ENCODE assay signal across 4 mouse cellular contexts in the genomic region with DNA sequence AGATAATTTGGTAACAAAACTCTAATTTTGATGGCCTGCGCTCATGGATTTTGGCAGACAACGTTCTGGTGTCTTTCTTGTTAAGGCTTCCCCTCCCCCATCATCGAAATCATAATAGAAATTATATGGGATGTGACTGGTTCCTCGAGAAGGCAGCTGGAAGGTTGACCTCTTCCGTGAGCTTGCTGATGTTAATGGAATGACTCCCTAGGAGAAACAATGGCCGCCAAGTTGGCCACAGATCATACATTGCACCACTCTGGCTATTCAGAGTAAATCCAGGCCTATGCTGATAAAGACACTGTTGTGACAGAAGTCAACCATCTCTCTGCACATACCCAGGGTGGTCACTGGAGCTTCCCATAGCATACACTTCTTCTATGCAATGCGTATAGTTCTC.
"Had no signal": no experiment of that assay in that cellular context is flagged by ENCODE, and none has a peak within 500 bp of the region (broad histone marks: within the 10 kb centered on the region; RNA-seq: fewer than 3 reads in every experiment).

No protein-coding gene starts in this region.

- DNase-seq: kidney, adult 2 months; kidney, adult 9 months; kidney, postnatal 14 days; kidney, postnatal 36 days had no signal
